7 mouse cellular contexts compared by ENCODE assay signal in the genomic region with DNA sequence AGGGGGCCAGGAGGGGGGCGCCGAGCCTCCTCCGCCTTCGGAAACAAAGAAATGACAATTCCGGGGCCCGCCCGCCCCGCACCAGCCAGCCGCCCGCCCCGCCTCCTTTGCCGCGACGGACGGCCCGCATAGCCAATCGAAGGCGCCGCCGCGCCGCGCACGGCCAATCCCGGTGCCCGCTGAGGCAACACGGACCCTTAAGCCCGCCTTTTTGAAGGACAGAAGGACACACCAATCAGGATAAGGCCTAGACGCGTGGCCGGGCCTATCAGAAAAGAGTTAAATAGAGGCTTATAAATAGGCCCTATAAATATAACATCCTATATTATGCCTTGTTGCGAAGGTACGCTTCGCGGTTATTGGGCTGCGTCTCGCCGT. TPM values are rescaled to one million over a fixed set of nuclear protein-coding genes. Genes with fewer than 3 reads are reported as not detected.
DNase-seq lines count a peak whose midpoint lies in the region; ATAC-seq lines count a peak whose summit lies in the region.

A gene (minus strand): TSS at position 87 of the 378 bp plus-strand sequence.

- peaks cover 28% of the 10 kb centered on the region for H3K27me3 ChIP-seq in limb, embryonic 10.5 days (ENCODE audit: low read depth, poor library complexity, severe bottlenecking)
- peaks cover 20% of the 10 kb centered on the region for H3K27me3 ChIP-seq in midbrain, embryonic 13.5 days

- H3K9ac ChIP-seq in midbrain, embryonic 13.5 days (replicated peaks): peak within 1 kb of the TSS; percentile 100

- H3K36me3 ChIP-seq in limb, embryonic 10.5 days: no peaks in the 10 kb centered on the region
- H3K36me3 ChIP-seq in midbrain, embryonic 13.5 days: no peaks in the 10 kb centered on the region

- peak; percentile 97 for DNase-seq in adrenal gland, adult 8-10 months
- DNase-seq in embryo, embryonic 11.5 days (ENCODE audit: low read depth, low spot score): peak; percentile 98
- peak; percentile 99 for DNase-seq in gastrocnemius, postnatal 4 days (ENCODE audit: low spot score in 2 of 2)
- DNase-seq in kidney, adult 11 months: peak; percentile 99
- DNase-seq in limb, embryonic 10.5 days (ENCODE audit: low spot score): peak; percentile 99
- DNase-seq in spleen, adult 12 weeks (ENCODE audit: low spot score): peak; percentile 98

- WGBS in limb, embryonic 10.5 days: under 1% methylated on average over 38 of the region's 38 CpGs
- under 1% methylated on average over 37 of the region's 38 CpGs for WGBS in midbrain, embryonic 13.5 days

- H3K4me3 ChIP-seq in limb, embryonic 10.5 days: peak within 1 kb of the TSS; percentile 99
- H3K4me3 ChIP-seq in midbrain, embryonic 13.5 days (replicated peaks): peak within 1 kb of the TSS; percentile 98

- ATAC-seq in midbrain, embryonic 13.5 days: peak; percentile 97

- H3K27ac ChIP-seq in limb, embryonic 10.5 days: peak within 1 kb of the TSS; percentile 98
- H3K27ac ChIP-seq in midbrain, embryonic 13.5 days: peak within 1 kb of the TSS; percentile 98

- peak within 1 kb of the TSS; percentile 83 for H3K4me2 ChIP-seq in midbrain, embryonic 13.5 days (replicated peaks)

- H3K9me3 ChIP-seq in limb, embryonic 10.5 days (replicated peaks): no peaks in the 10 kb centered on the region
- no peaks in the 10 kb centered on the region for H3K9me3 ChIP-seq in midbrain, embryonic 13.5 days

- H3K4me1 ChIP-seq in limb, embryonic 10.5 days: peaks cover 35% of the 10 kb centered on the region
- peaks cover 33% of the 10 kb centered on the region for H3K4me1 ChIP-seq in midbrain, embryonic 13.5 days (replicated peaks)

RNA-seq across cellular contexts. Expression of the gene that starts here (rescaled TPM):
- total RNA-seq in adrenal gland, adult 8-10 months (2022): 10 to 100 TPM; 36.2 to 51.0 (median 47.8) TPM
- 10 to 100 TPM; 28.5 to 29.9 TPM for total RNA-seq in gastrocnemius, postnatal 4 days (2021)
- 38.1 and 48.2 TPM in 2 replicates for polyA plus RNA-seq in limb, embryonic 10.5 days (2016; fragmentation: Nextera tagmentation; extraction: Ambion mirVana)
- 114 and 117 TPM in 2 replicates for polyA plus RNA-seq in midbrain, embryonic 13.5 days (2015; fragmentation: Nextera tagmentation; extraction: Ambion mirVana)

Comparison
In these comparisons a context has a peak if more than half of its experiments do, and no peak if none do; other contexts are left out.
1. Peak in every context shown above with its lines: DNase-seq, ATAC-seq, H3K4me3 ChIP-seq and H3K27ac ChIP-seq.